Mouse (Mus musculus) gastrocnemius, postnatal 4 days (tissue): ENCODE results near the gene Hmces. TPM values are rescaled to one million over a fixed set of nuclear protein-coding genes. Genes with fewer than 3 reads are reported as not detected.

Source experiments
- DNase-seq, 2 experiments: peaks; one replicate each; pipeline ENCODE4 v3.0.0; 2021 to 2022; ENCODE audit warnings: low spot score in 2 of 2, mixed read lengths in 2 of 2
- long read RNA-seq, 2 experiments: library from polyadenylated mRNA; stranded (forward); transcript quantifications; one replicate each; pipeline ENCODE4 v2.0.0; 2021
- total RNA-seq, 2 experiments: library from RNA; stranded (reverse); gene quantifications; 2 replicates each; pipeline ENCODE4 v1.2.3; 2021

The Hmces gene
- 10 to 100 TPM; 18.3 to 18.6 TPM for total RNA-seq
- long read RNA-seq, experiment 1, transcript Hmces-201 (7 exons, 1,464 nt): major isoform, 25 of 29 reads
- long read RNA-seq, experiment 1, partial matches to known transcripts: 0 of 29 reads
- long read RNA-seq, experiment 1, other reads (novel, unspliced or antisense): 2 of 29 reads
- long read RNA-seq, experiment 2, transcript Hmces-201 (7 exons, 1,464 nt): major isoform, 22 of 28 reads
- long read RNA-seq, experiment 2, partial matches to known transcripts: 0 of 28 reads
- long read RNA-seq, experiment 2, other reads (novel, unspliced or antisense): 4 of 28 reads

DNA sequence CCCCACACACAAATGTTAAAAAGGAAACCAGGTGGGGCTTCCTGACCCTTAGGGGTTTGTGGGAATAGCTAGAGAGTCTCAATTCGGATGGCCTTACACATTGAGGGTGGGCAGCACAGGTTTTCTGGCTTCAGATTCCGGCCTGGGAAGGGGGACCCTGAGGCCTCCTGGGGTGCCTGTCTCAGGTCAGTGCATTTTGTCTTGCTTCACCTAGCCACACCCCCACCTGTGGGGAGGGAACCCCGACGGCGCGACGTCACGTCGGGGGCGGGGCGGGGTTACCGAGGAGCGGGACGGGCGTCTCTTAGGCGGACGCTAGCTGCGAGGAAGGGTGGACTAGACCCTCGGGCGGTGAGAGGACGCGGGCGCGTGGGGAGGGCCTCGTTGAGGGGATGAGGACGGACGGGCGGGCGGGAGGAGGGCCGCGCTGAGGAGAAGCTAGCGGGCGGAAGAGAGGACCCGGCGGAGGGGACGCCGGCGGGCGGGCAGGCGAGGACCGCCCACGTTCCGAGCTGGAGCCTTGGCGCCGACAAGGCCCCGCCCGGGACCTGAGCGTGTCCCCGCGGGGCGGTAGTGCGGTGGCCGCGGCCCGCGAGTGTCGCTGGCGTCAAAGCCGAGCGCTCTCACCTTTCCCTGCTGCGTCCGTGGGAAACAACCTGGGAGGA, at the start of gene Hmces:
TSS of gene Hmces (plus strand) at position 275 of the 665 bp plus-strand sequence.
- DNase-seq: peak; percentile 47 to 68

DNA sequence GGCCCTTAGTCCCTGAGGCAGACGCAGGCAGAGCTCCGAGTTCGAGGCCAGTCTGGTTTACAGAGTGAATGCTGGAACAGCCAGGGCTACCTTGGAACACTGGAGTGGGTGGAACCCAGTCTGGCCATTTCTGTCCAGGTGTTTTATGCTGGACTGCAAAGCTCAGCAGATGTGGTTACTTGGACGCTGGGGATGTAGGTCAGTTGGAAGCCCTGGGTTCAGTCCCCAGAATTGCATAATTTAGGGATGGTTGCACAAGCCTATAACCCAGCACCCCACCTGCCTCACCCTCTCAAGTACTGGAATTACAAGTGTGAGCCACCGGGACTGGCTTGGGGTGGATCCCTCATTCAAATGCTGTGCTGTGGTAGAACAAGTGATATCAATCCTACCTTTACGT, 47.5 kb upstream of the Hmces start:
- no peak for DNase-seq

DNA sequence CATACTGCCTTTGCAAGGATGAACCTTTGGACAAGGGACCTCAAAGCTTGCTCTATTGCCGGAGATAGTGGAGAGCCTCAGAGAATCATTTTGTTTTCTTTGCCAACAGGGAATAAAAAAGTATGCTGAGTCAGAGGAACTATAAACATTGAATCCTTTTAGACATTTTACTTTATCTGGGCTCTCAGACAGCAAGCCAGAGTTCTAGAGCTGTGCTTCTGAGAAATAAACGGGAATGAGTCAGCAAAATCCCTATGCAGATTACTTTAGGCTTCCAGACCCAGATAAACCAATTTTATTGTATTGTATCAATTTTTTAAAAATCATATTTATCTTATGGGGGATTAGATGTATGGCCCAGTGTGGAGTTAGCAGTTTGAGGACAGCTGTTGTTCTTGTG, 46.5 kb upstream of the Hmces start:
- no peak for DNase-seq

- DNase-seq: peak; percentile 79 to 86
Measured at GRCm38 (mm10) chr6:87868871-87869506, 44.7 kb upstream of the Hmces start.

- no peak for DNase-seq
Measured at GRCm38 (mm10) chr6:87870440-87870839, 43.3 kb upstream of the Hmces start.

DNA sequence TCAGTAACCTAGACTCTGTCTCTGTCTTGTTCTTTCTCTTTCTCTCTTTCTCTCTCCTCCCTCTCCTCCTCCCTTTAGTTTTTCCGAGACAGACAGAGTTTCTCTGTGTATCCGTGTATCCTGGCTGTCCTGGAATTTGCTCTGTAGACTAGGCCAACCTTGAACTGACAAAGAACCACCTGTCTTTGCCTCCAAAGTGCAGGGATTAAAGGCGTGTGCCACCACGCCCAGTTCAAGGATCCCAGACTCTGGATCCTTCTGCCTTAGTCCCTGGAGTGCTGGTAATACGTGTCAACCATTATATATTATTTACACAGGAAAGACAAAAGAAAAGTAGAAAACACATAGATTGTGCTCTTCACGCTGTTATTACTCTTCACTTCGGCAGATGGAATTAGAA, 42.5 kb upstream of the Hmces start:
- no peak for DNase-seq

DNA sequence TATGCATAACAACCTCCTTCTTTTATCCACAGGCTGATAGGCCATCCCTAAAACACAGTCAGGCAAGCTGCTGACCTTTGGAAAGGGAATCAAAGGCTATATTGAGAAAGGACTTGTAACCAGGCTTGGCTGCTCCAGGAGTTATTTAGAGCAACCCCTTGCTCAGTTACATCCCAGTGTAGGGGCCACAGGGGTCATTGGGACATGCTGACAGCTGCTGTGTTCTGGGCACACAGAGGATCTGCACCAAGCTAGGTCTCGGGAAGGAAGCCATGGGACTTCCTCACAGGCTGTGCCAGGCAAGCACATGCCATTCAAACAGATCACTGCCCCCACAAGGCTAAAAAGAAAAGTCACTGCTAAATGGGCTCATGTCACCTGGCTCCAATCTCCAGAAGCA, 40.6 kb upstream of the Hmces start:
- DNase-seq: peak in 1 of 2 experiments; percentile 33

DNA sequence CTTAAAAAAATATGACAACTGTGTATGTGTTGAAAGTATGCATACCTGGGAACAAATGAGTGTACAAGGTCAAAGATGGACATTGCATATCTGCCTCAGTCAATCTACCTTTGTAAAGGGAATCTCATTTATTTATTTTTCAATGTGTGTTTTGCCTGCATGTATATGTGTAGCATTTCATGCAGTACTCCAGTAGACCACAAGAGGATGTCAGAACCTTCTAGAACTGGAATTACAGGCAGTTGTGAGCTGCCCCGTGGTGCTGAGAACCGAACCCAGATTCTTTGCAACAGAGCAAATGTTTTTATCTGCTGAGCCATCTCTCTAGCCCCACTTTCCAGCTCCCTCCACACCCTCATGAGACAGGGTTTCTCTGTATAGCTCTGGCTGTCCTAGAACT, 39.8 kb upstream of the Hmces start:
- DNase-seq: no peak

- DNase-seq: peak in 1 of 2 experiments; percentile 71
Measured at GRCm38 (mm10) chr6:87875083-87875482, 38.7 kb upstream of the Hmces start.

DNA sequence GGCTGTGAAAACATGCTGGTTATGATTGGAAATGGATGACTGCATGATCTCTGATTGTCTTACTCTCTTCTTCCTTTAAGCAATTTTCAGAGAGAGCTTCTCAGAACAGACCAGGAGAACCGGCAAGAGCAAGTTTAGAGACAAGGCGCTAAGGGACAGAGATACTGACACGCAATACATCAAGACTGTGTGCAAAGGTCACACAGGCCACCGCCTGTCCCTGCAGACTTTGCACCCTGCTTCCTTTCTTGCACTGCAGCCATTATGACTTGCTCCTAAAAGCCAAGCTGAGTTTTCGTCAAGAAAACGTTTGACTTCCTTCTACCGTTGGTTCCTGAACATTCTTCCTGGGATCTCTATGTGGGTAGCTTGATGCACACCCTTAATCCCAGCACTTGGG, 38.2 kb upstream of the Hmces start:
- no peak for DNase-seq

GRCm38 (mm10) chr6:87876068-87876643, 37.6 kb upstream of the Hmces start:
- DNase-seq: peak in 1 of 2 experiments; percentile 33

- no peak for DNase-seq
Measured at GRCm38 (mm10) chr6:87879010-87879409, 34.7 kb upstream of the Hmces start.

DNA sequence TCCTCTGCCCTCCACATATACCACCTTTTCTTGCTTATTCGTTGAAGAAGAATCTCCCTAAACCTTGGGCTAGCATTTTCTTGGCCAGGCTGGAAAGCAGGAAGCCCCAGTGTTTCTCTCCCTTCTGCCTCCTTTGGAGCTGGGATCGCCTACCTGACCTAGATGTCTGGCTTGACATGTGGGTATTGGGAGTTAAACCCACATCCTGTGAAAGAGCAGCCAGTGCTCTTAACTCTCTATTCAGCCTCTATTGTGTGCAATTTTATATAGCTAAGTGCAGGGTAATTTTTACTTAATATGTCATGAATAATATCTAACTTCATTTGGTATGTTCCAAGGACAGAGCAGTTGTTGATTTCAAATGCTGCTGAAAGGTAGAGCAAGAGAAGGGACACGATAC, 34.1 kb upstream of the Hmces start:
- no peak for DNase-seq

DNA sequence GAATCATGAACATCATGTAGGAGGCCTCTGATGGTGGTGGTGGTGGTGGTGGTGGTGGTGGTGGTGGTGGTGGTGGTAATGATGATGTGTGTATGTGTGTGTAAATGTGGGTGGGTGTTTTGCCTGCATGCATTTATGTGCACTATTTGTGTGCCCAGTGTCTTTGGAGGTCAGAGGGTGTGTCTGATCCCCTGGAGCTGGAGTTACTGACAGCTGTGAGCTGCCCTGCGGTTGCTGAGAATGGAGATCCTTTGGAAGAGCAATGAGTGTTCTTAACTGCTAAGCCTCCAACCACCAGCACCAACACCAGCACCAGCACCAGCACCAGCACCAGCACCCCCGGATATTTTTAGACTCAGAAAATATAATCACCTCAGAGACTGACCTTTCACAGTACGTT, 31.5 kb upstream of the Hmces start:
- DNase-seq: no peak

- no peak for DNase-seq
Measured at GRCm38 (mm10) chr6:87882816-87883215, 30.9 kb upstream of the Hmces start.

GRCm38 (mm10) chr6:87886721-87887120, 27.0 kb upstream of the Hmces start:
- DNase-seq: no peak

DNA sequence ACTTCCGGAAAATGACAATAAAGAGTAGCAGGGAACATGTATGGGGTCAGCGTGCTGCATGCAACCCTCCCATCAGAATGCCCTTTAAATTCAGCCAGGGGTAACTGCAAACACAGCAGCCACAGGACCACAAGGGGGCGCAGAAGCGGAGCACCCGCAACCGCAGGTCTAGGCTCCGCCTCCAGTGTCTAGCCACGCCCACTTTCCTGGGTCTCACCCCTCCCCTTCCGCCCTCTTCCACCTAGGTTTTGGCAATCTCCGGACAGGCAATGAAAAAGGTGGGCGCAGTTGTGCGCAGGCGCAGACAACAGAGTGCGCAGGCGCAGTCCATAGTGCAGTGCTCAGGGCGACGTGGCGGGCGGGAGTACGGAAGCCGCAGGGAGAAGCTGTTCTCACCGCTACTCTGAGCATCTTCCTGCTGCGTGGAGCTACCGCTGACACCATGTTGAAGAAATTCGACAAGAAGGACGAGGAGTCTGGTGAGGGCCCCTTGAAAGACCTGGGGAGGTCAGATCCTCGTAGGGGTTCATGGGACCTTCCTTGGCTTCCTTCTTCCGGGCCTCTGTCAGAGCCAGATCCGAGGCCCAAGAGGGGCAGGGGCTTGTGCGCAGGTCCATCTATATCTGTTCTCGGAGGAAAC, 26.0 kb upstream of the Hmces start, which contains the start of gene Copg1:
TSS of gene Copg1 (plus strand) at position 221 of the 640 bp plus-strand sequence.
- peak; percentile 100 for DNase-seq

DNA sequence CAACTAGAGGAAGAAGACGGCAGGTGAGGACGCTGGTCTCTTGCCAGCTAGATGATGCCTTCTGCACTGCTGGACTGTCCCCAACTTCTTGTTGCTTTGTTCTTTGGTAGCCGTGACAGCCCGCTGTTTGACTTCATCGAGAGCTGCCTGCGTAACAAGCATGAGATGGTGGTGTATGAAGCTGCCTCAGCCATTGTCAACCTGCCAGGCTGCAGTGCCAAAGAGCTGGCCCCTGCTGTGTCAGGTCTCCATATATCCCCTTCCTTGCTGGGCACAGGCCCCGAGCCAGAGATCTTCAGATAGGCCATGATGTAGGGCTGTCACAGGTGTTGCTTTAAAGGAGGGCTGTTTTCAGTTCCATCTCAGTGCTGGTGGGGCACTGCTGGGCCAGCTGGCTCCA, 19.8 kb upstream of the Hmces start:
- no peak for DNase-seq

DNA sequence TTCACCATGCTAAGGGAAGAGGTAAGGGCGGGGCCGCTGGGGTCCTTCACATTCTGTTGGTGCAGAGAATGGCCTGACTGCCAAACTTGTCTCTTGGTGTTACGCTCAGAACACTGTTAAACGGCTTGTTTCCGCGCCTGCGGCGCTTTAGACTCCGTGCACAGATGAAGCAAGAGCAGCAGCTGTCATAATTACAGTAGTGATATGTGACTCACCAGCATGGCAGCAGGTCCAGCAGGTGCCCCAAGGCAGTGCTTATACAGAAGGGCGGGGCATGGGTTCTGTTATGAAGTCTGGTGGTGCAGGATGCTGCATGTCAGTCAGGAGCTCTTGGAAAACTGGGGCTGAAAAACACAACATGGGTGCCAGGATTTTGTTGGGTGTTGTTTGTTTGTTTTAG, 15.7 kb upstream of the Hmces start:
- no peak for DNase-seq

DNA sequence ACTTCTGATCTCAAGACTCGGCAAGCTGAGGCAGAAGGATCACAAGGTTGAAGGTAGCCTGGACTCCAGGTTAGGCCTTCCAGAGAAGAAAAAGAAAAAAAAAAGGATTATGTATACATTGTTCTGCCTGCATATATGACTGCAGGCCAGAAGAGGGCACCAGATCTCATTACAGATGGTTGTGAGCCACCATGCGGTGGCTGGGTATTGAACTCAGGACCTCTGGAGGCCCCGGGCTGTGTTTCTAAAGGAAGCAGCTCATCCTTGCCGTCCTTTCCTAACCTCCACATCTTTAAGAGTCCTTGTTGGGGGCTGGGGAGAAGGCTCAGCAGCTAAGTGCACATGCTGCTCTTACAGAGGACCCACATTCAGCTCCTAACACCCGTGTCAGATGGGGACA, 7.1 kb upstream of the Hmces start:
- DNase-seq: no peak

GRCm38 (mm10) chr6:87909181-87909580, 4.6 kb upstream of the Hmces start:
- no peak for DNase-seq
